In genomic region chr2:25236614-25237013, GRCm38 (mm10) we compare ENCODE assay signal across 22 mouse cellular contexts. TPM values are rescaled to one million over a fixed set of nuclear protein-coding genes. Genes with fewer than 3 reads are reported as not detected.
DNase-seq lines count a peak whose midpoint lies in the region; ATAC-seq and TF ChIP-seq lines count a peak whose summit lies in the region.
"Had no signal": no experiment of that assay in that cellular context is flagged by ENCODE, and none has a peak within 500 bp of the region (broad histone marks: within the 10 kb centered on the region; RNA-seq: fewer than 3 reads in every experiment).

Gene Rnf224 (minus strand): TSS chr2:25236787.

- H3K4me3 ChIP-seq in heart, embryonic 10.5 days, result 0 out of 2 replicates have a peak within 1 kb of the TSS, but pooled peaks have one; percentile 27
- no peak within 1 kb of the TSS for H3K4me3 ChIP-seq in liver, embryonic 12.5 days
- no peak within 1 kb of the TSS for H3K4me3 ChIP-seq in liver, postnatal 0 days (ENCODE audit: low read depth, low read length)
- no peak within 1 kb of the TSS for H3K4me3 ChIP-seq in intestine, embryonic 16.5 days (ENCODE audit: low read length)
- H3K4me3 ChIP-seq: embryonic facial prominence, embryonic 13.5 days; forebrain, embryonic 13.5 days; gastrocnemius, adult 2 months; hindbrain, embryonic 13.5 days; limb, embryonic 13.5 days; midbrain, embryonic 12.5 days had no signal

- peak within 1 kb of the TSS; percentile 9; the same call in 1 of the 2 replicates for H3K4me2 ChIP-seq in liver, embryonic 12.5 days
- H3K4me2 ChIP-seq in liver, postnatal 0 days (ENCODE audit: low read depth, low read length), result no peak within 1 kb of the TSS
- peak within 1 kb of the TSS; percentile 19; the same call in 1 of the 2 replicates for H3K4me2 ChIP-seq in intestine, embryonic 16.5 days (ENCODE audit: low read depth, low read length)
- H3K4me2 ChIP-seq: embryonic facial prominence, embryonic 13.5 days; forebrain, embryonic 13.5 days; hindbrain, embryonic 13.5 days; limb, embryonic 13.5 days; midbrain, embryonic 12.5 days had no signal

- DNase-seq in heart, embryonic 10.5 days (ENCODE audit: low spot score), result no peak
- DNase-seq in heart, adult 9 months (ENCODE audit: low spot score in 2 of 2), result no peak
- DNase-seq in liver, postnatal 0 days, result no peak
- peak; percentile 71 for DNase-seq in yolk sac, embryonic 10.5 days (ENCODE audit: low spot score)
- DNase-seq in retina, embryonic 14.5 days (ENCODE audit: low spot score), result no peak
- DNase-seq: adrenal gland, adult 2 months; cerebellum, adult 11 months; cerebellum, adult 9-11 months; gastrocnemius, adult 2 months; heart, adult 11 months; lung, postnatal 10 days had no signal

- H3K9me3 ChIP-seq in heart, embryonic 10.5 days, result no peaks in the 10 kb centered on the region
- no peaks in the 10 kb centered on the region for H3K9me3 ChIP-seq in liver, embryonic 12.5 days (replicated peaks)
- no peaks in the 10 kb centered on the region for H3K9me3 ChIP-seq in liver, postnatal 0 days (ENCODE audit: low read length)
- H3K9me3 ChIP-seq in intestine, embryonic 16.5 days (ENCODE audit: control insufficient read depth, low read length), result no peaks in the 10 kb centered on the region
- H3K9me3 ChIP-seq: embryonic facial prominence, embryonic 13.5 days; forebrain, embryonic 13.5 days; hindbrain, embryonic 13.5 days; limb, embryonic 13.5 days; midbrain, embryonic 12.5 days had no signal

- TF ChIP-seq CTCF in liver, postnatal 0 days (IDR thresholded peaks at IDR 0.05; ENCODE audit: low read depth), result no peak

- H3K4me1 ChIP-seq in heart, embryonic 10.5 days, result peaks cover 21% of the 10 kb centered on the region
- H3K4me1 ChIP-seq in liver, embryonic 12.5 days, result peaks cover 51% of the 10 kb centered on the region
- H3K4me1 ChIP-seq in liver, postnatal 0 days (ENCODE audit: insufficient read depth), result peaks cover 14% of the 10 kb centered on the region
- peaks cover 52% of the 10 kb centered on the region for H3K4me1 ChIP-seq in intestine, embryonic 16.5 days (ENCODE audit: control insufficient read depth, insufficient read depth, low read length)

- WGBS in heart, embryonic 10.5 days, result 19% methylated on average over 8 of the region's 8 CpGs
- WGBS in liver, embryonic 12.5 days (ENCODE audit: insufficient replicate concordance), result 16% methylated on average over 8 of the region's 8 CpGs
- 39% methylated on average over 8 of the region's 8 CpGs for WGBS in liver, postnatal 0 days (ENCODE audit: insufficient replicate concordance)
- WGBS in intestine, embryonic 16.5 days, result 43% methylated on average over 8 of the region's 8 CpGs

- peaks cover 68% of the 10 kb centered on the region for H3K27me3 ChIP-seq in heart, embryonic 10.5 days (ENCODE audit: insufficient read depth, poor library complexity, severe bottlenecking)
- H3K27me3 ChIP-seq in liver, embryonic 12.5 days (replicated peaks), result peaks cover 32% of the 10 kb centered on the region
- peaks cover 8% of the 10 kb centered on the region for H3K27me3 ChIP-seq in liver, postnatal 0 days (ENCODE audit: insufficient read depth, low read length)
- no peaks in the 10 kb centered on the region for H3K27me3 ChIP-seq in intestine, embryonic 16.5 days (replicated peaks; ENCODE audit: control insufficient read depth, insufficient read depth, low read length)

- ATAC-seq in liver, embryonic 12.5 days, result no peak
- no peak for ATAC-seq in liver, postnatal 0 days
- ATAC-seq in intestine, embryonic 16.5 days, result no peak
- ATAC-seq: CD4-positive, CD25-positive, alpha-beta regulatory T cell, adult 4 months; forebrain, embryonic 13.5 days had no signal

- no peak within 1 kb of the TSS for H3K27ac ChIP-seq in heart, embryonic 10.5 days
- H3K27ac ChIP-seq in liver, embryonic 12.5 days, result no peak within 1 kb of the TSS
- H3K27ac ChIP-seq in liver, postnatal 0 days (ENCODE audit: low read depth), result no peak within 1 kb of the TSS
- H3K27ac ChIP-seq in intestine, embryonic 16.5 days (ENCODE audit: low read length), result peak within 1 kb of the TSS; percentile 90
- H3K27ac ChIP-seq: embryonic facial prominence, embryonic 13.5 days; forebrain, embryonic 13.5 days; gastrocnemius, adult 2 months; hindbrain, embryonic 13.5 days; limb, embryonic 13.5 days; midbrain, embryonic 12.5 days had no signal

- TF ChIP-seq EP300 in liver, postnatal 0 days (IDR thresholded peaks at IDR 0.05; ENCODE audit: low read depth), result no peak

- no peaks in the 10 kb centered on the region for H3K36me3 ChIP-seq in heart, embryonic 10.5 days
- H3K36me3 ChIP-seq in liver, embryonic 12.5 days, result no peaks in the 10 kb centered on the region
- H3K36me3 ChIP-seq in liver, postnatal 0 days (replicated peaks; ENCODE audit: insufficient read depth, low read length), result no peaks in the 10 kb centered on the region
- no peaks in the 10 kb centered on the region for H3K36me3 ChIP-seq in intestine, embryonic 16.5 days (ENCODE audit: control insufficient read depth, insufficient read depth, low read length)
- H3K36me3 ChIP-seq: embryonic facial prominence, embryonic 13.5 days; hindbrain, embryonic 13.5 days; limb, embryonic 13.5 days; midbrain, embryonic 12.5 days had no signal

- H3K9ac ChIP-seq in liver, embryonic 12.5 days, result no peak within 1 kb of the TSS
- no peak within 1 kb of the TSS for H3K9ac ChIP-seq in liver, postnatal 0 days (replicated peaks)
- H3K9ac ChIP-seq in intestine, embryonic 16.5 days (ENCODE audit: low read depth, low read length), result 0 out of 2 replicates have a peak within 1 kb of the TSS, but pooled peaks have one; percentile 19
- H3K9ac ChIP-seq: embryonic facial prominence, embryonic 13.5 days; forebrain, embryonic 13.5 days; hindbrain, embryonic 13.5 days; limb, embryonic 13.5 days; midbrain, embryonic 12.5 days had no signal

RNA-seq across cellular contexts. Expression of gene Rnf224, which starts in this region (rescaled TPM):
- 0.08 TPM in 1 of 2 replicates, not detected in the other for polyA plus RNA-seq in heart, embryonic 10.5 days (2016; fragmentation: Nextera tagmentation; extraction: Ambion mirVana)
- polyA plus RNA-seq in liver, embryonic 12.5 days (2016; fragmentation: Nextera tagmentation; extraction: Ambion mirVana), result 0.10 and 0.11 TPM in 2 replicates
- polyA plus RNA-seq in liver, postnatal 0 days (2015; fragmentation: Nextera tagmentation; extraction: Ambion mirVana), result not detected in 2 replicates
- polyA plus RNA-seq in intestine, embryonic 16.5 days (2015; fragmentation: Nextera tagmentation; extraction: Ambion mirVana), result 0.37 and 0.54 TPM in 2 replicates
- polyA plus RNA-seq: adrenal gland, adult 2 months; CD4-positive, CD25-positive, alpha-beta regulatory T cell, adult 4 months; cortical plate, adult 2 months; embryonic facial prominence, embryonic 13.5 days; forebrain, embryonic 13.5 days; heart, embryonic 14.5 days; hindbrain, embryonic 13.5 days; limb, embryonic 13.5 days; liver, embryonic 16.5 days; midbrain, embryonic 12.5 days had no signal
